Mouse (Mus musculus) hindbrain, postnatal 0 days (tissue): ENCODE measurements around the gene Acox1. TPM values are rescaled to one million over a fixed set of nuclear protein-coding genes. Genes with fewer than 3 reads are reported as not detected.

Source experiments
- ATAC-seq: fragments of 200-750 bp; cut with Nextera tagmentation; 2 replicates; pipeline ENCODE4 v1.8.0; 2017; ENCODE audit warnings: mild to moderate bottlenecking, moderate TSS enrichment, moderate library complexity
- DNase-seq: peaks from one replicate; pipeline ENCODE4 v3.0.0-alpha.2; 2015; ENCODE audit warnings: low spot score
- H3K27ac ChIP-seq: fragments of 300-500 bp; sonication (generic); 2 replicates; pipeline ENCODE4 v1.5.1; 2014; ENCODE audit warnings: mild to moderate bottlenecking
- H3K27me3 ChIP-seq: fragments of 300-500 bp; sonication (generic); 2 replicates; pipeline ENCODE4 v1.6.1; 2014; ENCODE audit warnings: low read length, mixed read lengths; ENCODE audit not compliant: insufficient read depth
- H3K36me3 ChIP-seq: fragments of 300-500 bp; sonication (generic); 2 replicates; pipeline ENCODE4 v1.6.1; 2014; ENCODE audit warnings: low read length, mixed read lengths; ENCODE audit not compliant: insufficient read depth
- H3K4me1 ChIP-seq: fragments of 300-500 bp; sonication (generic); 2 replicates; pipeline ENCODE4 v1.6.1; 2014; ENCODE audit warnings: antibody characterized with exemption, low read length, mixed read lengths; ENCODE audit not compliant: insufficient read depth
- H3K4me2 ChIP-seq: fragments of 300-500 bp; sonication (generic); 2 replicates; pipeline ENCODE4 v1.6.1; 2014; ENCODE audit warnings: low read depth, mild to moderate bottlenecking, low read length, moderate library complexity, mixed read lengths
- H3K4me3 ChIP-seq: fragments of 300-500 bp; sonication (generic); 2 replicates; pipeline ENCODE4 v1.5.1; 2014; ENCODE audit warnings: low read length
- H3K9ac ChIP-seq: fragments of 300-500 bp; sonication (generic); replicated peaks from 2 replicates; pipeline ENCODE4 v1.6.1; 2014; ENCODE audit warnings: mild to moderate bottlenecking, low read length, moderate library complexity, mixed read lengths
- H3K9me3 ChIP-seq: fragments of 300-500 bp; sonication (generic); 2 replicates; pipeline ENCODE4 v1.6.1; 2016; ENCODE audit warnings: low read length, mixed read lengths
- CTCF ChIP-seq: IDR thresholded peaks from 2 replicates; pipeline ENCODE4 v1.5.1; 2016; ENCODE audit warnings: antibody characterized with exemption, control low read depth, low read depth
- WGBS: fragments of 180-500 bp; shearing (Covaris S2); extraction: QIAGEN DNeasy Blood & Tissue Kit; methylation state at CpG from one replicate; pipeline ENCODE4 v1.1.7; 2014; 5-methylcytosine and 5-hydroxymethylcytosine counted together
- polyA plus RNA-seq: library from polyadenylated mRNA; unstranded; fragments of >200 nt; fragmentation: Nextera tagmentation; extraction: Ambion mirVana; gene quantifications from 2 replicates; pipeline ENCODE4 v1.2.1, GENCODE M21; 2015
- total RNA-seq: library from RNA; depleted of rRNA; stranded (reverse); fragments of >200 nt; gene quantifications from 2 replicates; pipeline ENCODE4 v1.2.3, GENCODE M21; 2014; rRNA removed

The Acox1 gene
- 109 and 112 TPM in 2 replicates for total RNA-seq
- 63.4 and 65.0 TPM in 2 replicates for polyA plus RNA-seq

GRCm38 (mm10) chr11:116198639-116199531 lies at the start of gene Acox1, which contains the start of gene Ten1:
Acox1 (minus strand) TSS chr11:116199045.
Ten1 (plus strand) TSS chr11:116198855.
- peak; percentile 99 for ATAC-seq
- DNase-seq: peak; percentile 98
- H3K4me2 ChIP-seq: peak within 1 kb of the TSS; percentile 67

GRCm38 (mm10) chr11:116247502-116248222 lies 48.8 kb upstream of the Acox1 start:
- H3K9me3 ChIP-seq: no peaks in the 10 kb centered on the region
- H3K27me3 ChIP-seq: no peaks in the 10 kb centered on the region
- H3K4me1 ChIP-seq: no peaks in the 10 kb centered on the region
- WGBS: 89% methylated on average over 14 of the region's 14 CpGs
- H3K9ac ChIP-seq: no peak overlapping the region
- H3K27ac ChIP-seq: no peak overlapping the region
- DNase-seq: no peak
- no peak for TF ChIP-seq CTCF
- peaks cover 90% of the 10 kb centered on the region for H3K36me3 ChIP-seq
- no peak overlapping the region for H3K4me3 ChIP-seq
- no peak for ATAC-seq
- no peak overlapping the region for H3K4me2 ChIP-seq

More at GRCm38 (mm10) chr11:116198639-116199531, at the start of gene Acox1, which contains the start of gene Ten1:
- peak within 1 kb of the TSS; percentile 96 for H3K27ac ChIP-seq
- 0 out of 2 replicates have a peak, but pooled peaks cover 7% of the 10 kb centered on the region for H3K36me3 ChIP-seq
- peak within 1 kb of the TSS; percentile 77 for H3K9ac ChIP-seq
- H3K4me1 ChIP-seq: peaks cover 5% of the 10 kb centered on the region; the same call in 1 of the 2 replicates
- H3K4me3 ChIP-seq: peak within 1 kb of the TSS; percentile 65
- under 1% methylated on average over 61 of the region's 62 CpGs for WGBS
- H3K9me3 ChIP-seq: no peaks in the 10 kb centered on the region
- H3K27me3 ChIP-seq: no peaks in the 10 kb centered on the region
- no peak for TF ChIP-seq CTCF

- no peak overlapping the region for H3K4me3 ChIP-seq
- 69% methylated on average over 6 of the region's 6 CpGs for WGBS
- no peak for TF ChIP-seq CTCF
- ATAC-seq (no peak), DNase-seq (no peak)
- H3K9ac ChIP-seq: no peak overlapping the region
- no peaks in the 10 kb centered on the region for H3K4me1 ChIP-seq
- no peak overlapping the region for H3K27ac ChIP-seq
- no peaks in the 10 kb centered on the region for H3K27me3 ChIP-seq
- no peak overlapping the region for H3K4me2 ChIP-seq
- peaks cover 69% of the 10 kb centered on the region for H3K36me3 ChIP-seq
- no peaks in the 10 kb centered on the region for H3K9me3 ChIP-seq
Observed at GRCm38 (mm10) chr11:116245616-116246015, 46.8 kb upstream of the Acox1 start.

GRCm38 (mm10) chr11:116244580-116244979 lies 45.7 kb upstream of the Acox1 start:
- TF ChIP-seq CTCF: no peak
- Histone ChIP-seq H3K36me3 (peaks cover 59% of the 10 kb centered on the region), H3K4me3 (no peak overlapping the region), H3K27ac (no peak overlapping the region), H3K4me2 (no peak overlapping the region), H3K4me1 (no peaks in the 10 kb centered on the region), H3K9ac (no peak overlapping the region), H3K9me3 (no peaks in the 10 kb centered on the region), H3K27me3 (no peaks in the 10 kb centered on the region)
- 86% methylated on average over 8 of the region's 8 CpGs for WGBS
- ATAC-seq (no peak), DNase-seq (no peak)

GRCm38 (mm10) chr11:116241744-116242235 lies 42.9 kb upstream of the Acox1 start:
- 50% methylated on average over 12 of the region's 12 CpGs for WGBS
- Histone ChIP-seq H3K4me1 (no peaks in the 10 kb centered on the region), H3K4me3 (no peak overlapping the region), H3K9ac (no peak overlapping the region), H3K27ac (no peak overlapping the region), H3K36me3 (peaks cover 31% of the 10 kb centered on the region), H3K4me2 (no peak overlapping the region), H3K27me3 (no peaks in the 10 kb centered on the region), H3K9me3 (no peaks in the 10 kb centered on the region)
- no peak for TF ChIP-seq CTCF
- DNase-seq (no peak), ATAC-seq (no peak)

- H3K4me3 ChIP-seq: no peak overlapping the region
Observed at GRCm38 (mm10) chr11:116239797-116240196, 41.0 kb upstream of the Acox1 start.

More at GRCm38 (mm10) chr11:116239797-116240196, 41.0 kb upstream of the Acox1 start:
- no peak overlapping the region for H3K9ac ChIP-seq
- ATAC-seq (no peak), DNase-seq (no peak)
- 15% methylated on average over 7 of the region's 7 CpGs for WGBS
- H3K9me3 ChIP-seq: no peaks in the 10 kb centered on the region
- H3K36me3 ChIP-seq: peaks cover 11% of the 10 kb centered on the region; the same call in 1 of the 2 replicates
- no peak for TF ChIP-seq CTCF
- no peaks in the 10 kb centered on the region for H3K27me3 ChIP-seq
- H3K4me2 ChIP-seq: no peak overlapping the region
- no peaks in the 10 kb centered on the region for H3K4me1 ChIP-seq
- no peak overlapping the region for H3K27ac ChIP-seq
